Mouse (Mus musculus): ENCODE data around the gene Camk2d. TPM values are rescaled to one million over a fixed set of nuclear protein-coding genes. Genes with fewer than 3 reads are reported as not detected.

Camk2d gene
- polyA plus RNA-seq, 1 experiment from 2014 or later = 20.6 TPM

DNA sequence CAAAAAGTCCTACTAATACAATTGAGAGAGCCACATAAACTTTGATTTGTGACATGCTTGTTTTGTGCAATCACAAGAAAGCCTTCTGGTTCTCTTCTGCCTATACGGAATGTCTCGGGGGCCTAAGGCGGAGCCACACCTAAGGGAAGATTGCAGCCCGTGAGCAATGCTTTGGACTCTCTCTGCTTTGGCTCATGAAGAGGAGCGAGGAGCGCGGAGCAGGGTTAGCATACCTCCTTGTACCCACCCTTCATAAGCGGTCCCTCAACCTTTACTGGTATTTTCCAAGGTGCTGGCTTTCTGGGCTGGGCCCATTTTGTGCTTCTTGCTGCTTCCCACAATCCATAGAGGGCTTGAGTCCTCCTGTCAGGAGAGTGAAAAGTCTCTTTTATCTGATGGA is 96.7 kb downstream of the Camk2d start:
- no peak overlapping the region for H3K4me2 ChIP-seq
- no peak overlapping the region for H3K27ac ChIP-seq
- H3K9ac ChIP-seq = no peak overlapping the region
- ATAC-seq (ENCODE audit: insufficient number of reproducible peaks, insufficient read depth, low FRiP score, low TSS enrichment, low read depth) = no peak
- H3K27me3 ChIP-seq = no peaks in the 10 kb centered on the region
- H3K36me3 ChIP-seq = no peaks in the 10 kb centered on the region
- WGBS = 66% methylated on average over 8 of the region's 8 CpGs
- no peak overlapping the region for H3K4me3 ChIP-seq
- no peaks in the 10 kb centered on the region for H3K9me3 ChIP-seq
- H3K4me1 ChIP-seq = peaks cover 25% of the 10 kb centered on the region

DNA sequence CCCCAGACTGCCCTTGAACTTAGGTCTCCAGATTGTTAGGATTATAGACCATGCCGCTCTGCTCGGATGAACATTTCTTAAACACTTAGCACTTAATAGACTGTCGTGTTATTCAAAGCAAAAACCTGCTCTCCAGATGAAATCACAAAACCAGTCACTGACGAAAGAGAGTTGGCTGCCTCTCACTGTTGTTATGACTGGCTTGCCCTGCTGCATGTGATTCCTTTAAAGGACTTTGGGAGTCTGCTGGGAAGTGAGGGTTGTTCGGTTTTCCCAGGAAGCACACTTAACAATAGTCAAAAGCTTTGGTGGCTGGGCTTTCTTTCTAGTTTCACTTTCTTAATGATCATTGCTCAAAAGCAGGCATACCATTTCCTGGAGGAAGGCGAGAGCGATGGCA is 97.2 kb downstream of the Camk2d start:
- 45% methylated on average over 7 of the region's 7 CpGs for WGBS
- ATAC-seq (ENCODE audit: insufficient number of reproducible peaks, insufficient read depth, low FRiP score, low TSS enrichment, low read depth) = no peak
- peak overlapping the region; percentile 31 for H3K4me2 ChIP-seq
- H3K9ac ChIP-seq = no peak overlapping the region
- no peaks in the 10 kb centered on the region for H3K27me3 ChIP-seq
- H3K27ac ChIP-seq = no peak overlapping the region
- H3K4me1 ChIP-seq = peaks cover 25% of the 10 kb centered on the region
- no peaks in the 10 kb centered on the region for H3K36me3 ChIP-seq
- no peaks in the 10 kb centered on the region for H3K9me3 ChIP-seq
- no peak overlapping the region for H3K4me3 ChIP-seq

DNA sequence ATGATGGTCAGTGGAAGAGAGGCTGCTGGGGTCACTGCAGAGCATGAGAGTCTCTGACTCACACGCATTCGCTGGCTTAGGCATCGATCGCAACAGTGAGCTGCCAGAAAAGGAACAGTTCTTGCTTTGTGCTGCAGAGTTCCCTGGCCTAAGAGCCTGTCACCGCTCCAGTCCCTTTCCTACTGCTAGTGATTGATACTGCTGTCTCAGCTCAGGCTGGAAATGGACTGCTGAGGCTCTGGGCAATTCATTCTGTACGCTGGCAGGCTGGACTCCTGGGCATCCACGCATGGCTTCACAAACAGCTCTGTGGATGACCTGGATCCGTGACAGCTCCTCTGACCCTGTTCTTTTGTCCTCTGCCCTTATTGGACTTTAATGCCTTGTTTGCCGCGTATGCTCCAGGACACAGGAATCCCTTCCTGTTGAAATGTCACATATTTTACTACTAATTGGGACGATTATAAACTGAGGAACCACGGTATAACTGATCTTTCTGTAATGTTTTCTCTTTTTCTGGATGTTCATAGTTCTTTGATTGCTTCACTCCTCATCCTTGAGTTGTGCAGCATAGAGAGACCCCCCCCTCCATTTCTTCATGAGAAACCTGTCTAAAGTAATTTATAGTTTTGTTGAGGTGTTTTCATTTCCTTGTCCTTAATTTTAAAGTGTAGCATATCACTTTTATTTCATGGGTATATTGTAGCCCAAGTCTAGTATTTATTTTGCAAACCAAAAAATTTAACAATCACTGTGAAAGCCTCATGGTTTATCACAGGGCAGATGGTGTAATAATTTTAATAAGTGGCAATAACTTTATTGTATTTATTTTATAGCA is 99.6 kb downstream of the Camk2d start:
- no peaks in the 10 kb centered on the region for H3K27me3 ChIP-seq
- 36% methylated on average over 12 of the region's 12 CpGs for WGBS
- no peak overlapping the region for H3K4me3 ChIP-seq
- no peak overlapping the region for H3K27ac ChIP-seq
- H3K4me2 ChIP-seq = no peak overlapping the region
- ATAC-seq (ENCODE audit: insufficient number of reproducible peaks, insufficient read depth, low FRiP score, low TSS enrichment, low read depth) = no peak
- no peaks in the 10 kb centered on the region for H3K9me3 ChIP-seq
- no peaks in the 10 kb centered on the region for H3K36me3 ChIP-seq
- 0 out of 2 replicates have a peak overlapping the region, but pooled peaks have one; percentile 27 for H3K9ac ChIP-seq
- peaks cover 30% of the 10 kb centered on the region for H3K4me1 ChIP-seq

DNA sequence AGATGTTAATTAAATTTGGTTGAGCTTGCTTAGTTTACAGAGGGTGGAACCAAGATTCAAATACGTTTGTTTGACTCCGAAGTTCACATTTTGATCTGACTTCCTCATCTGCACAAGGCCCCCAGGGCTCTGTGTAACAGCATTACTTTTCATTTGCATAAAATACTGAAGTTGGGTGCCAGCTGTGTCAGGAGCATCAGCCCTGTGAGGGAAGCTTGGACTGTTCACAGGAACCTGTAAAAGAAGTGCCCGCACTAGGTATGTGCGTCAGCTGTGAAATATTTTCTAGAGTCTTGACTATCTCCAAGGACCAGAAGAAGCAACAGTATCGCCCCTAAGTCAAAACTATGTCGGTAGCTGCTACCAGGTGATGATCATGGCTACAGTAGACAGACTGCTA is 100.5 kb downstream of the Camk2d start:
- H3K4me1 ChIP-seq = peaks cover 30% of the 10 kb centered on the region
- H3K9me3 ChIP-seq = no peaks in the 10 kb centered on the region
- no peak for ATAC-seq (ENCODE audit: insufficient number of reproducible peaks, insufficient read depth, low FRiP score, low TSS enrichment, low read depth)
- WGBS = 65% methylated on average over 6 of the region's 6 CpGs
- no peaks in the 10 kb centered on the region for H3K36me3 ChIP-seq
- no peaks in the 10 kb centered on the region for H3K27me3 ChIP-seq
- H3K4me3 ChIP-seq = no peak overlapping the region
- H3K4me2 ChIP-seq = no peak overlapping the region
- H3K9ac ChIP-seq = no peak overlapping the region
- no peak overlapping the region for H3K27ac ChIP-seq

DNA sequence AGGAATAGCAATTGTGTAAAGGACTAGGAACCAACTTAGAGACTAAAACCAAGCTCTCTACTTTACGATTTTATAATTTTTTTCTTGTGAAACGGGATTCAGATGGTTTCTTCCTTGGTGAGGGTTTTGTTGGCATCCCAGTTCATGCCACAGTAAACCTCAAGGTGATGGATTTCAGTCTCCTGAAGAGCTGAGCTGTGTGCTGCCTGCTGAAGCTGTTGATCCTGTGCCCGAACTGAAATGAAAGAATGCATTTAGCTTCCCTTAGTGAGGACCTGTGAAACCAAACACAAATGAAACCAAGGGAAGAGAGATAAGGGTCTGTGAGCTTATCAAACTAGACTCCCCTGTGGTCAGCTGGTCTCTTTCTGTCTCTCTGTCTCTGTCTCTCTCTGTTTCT is 103.6 kb downstream of the Camk2d start:
- H3K9ac ChIP-seq = no peak overlapping the region
- H3K9me3 ChIP-seq = no peaks in the 10 kb centered on the region
- H3K36me3 ChIP-seq = no peaks in the 10 kb centered on the region
- no peak overlapping the region for H3K27ac ChIP-seq
- H3K27me3 ChIP-seq = no peaks in the 10 kb centered on the region
- no peak overlapping the region for H3K4me2 ChIP-seq
- ATAC-seq (ENCODE audit: insufficient number of reproducible peaks, insufficient read depth, low FRiP score, low TSS enrichment, low read depth) = no peak
- no peak overlapping the region for H3K4me3 ChIP-seq
- H3K4me1 ChIP-seq = peaks cover 23% of the 10 kb centered on the region
- WGBS = 71% methylated on average over 3 of the region's 3 CpGs

DNA sequence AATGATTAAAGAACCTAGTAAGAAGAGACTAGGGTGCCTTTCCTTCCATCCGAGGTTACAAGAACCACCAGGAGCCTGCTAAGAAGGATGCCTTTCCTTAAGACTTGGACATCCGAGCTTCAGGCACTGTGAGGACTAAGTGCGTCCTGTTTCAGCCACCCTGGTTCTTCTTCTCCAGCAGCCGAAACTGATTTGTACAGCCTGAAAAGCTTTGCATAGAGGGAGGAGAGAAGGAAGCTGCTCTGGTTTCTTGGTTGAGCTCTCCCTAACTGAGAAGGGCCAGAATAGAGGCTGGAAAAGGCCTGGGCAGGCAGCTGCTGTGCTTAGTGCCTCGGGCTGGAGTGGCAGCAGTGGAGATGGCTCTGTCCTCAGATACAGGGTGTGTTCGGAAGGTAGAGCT is 105.0 kb downstream of the Camk2d start:
- no peak for ATAC-seq (ENCODE audit: insufficient number of reproducible peaks, insufficient read depth, low FRiP score, low TSS enrichment, low read depth)

DNA sequence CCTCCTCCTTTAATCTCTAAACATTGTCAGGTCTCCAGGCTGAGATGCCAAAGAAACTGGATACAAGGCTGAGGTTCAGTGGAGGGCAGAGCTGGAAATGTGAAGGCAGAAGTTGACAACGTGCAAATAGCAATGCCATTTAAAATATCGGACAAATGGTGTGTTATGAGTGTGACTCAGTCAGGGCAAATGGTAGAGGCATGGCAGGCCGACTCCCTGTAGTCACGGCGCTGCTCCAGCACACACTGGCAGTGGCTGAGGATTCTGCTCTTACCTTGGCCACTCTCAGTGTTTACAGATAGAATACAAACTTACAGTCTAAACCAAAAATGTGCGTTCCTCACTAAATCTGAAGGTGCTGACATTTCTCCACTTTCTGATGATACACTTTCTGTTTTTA is 105.5 kb downstream of the Camk2d start:
- Histone ChIP-seq H3K4me3 (no peak overlapping the region), H3K9me3 (no peaks in the 10 kb centered on the region), H3K27ac (no peak overlapping the region), H3K27me3 (no peaks in the 10 kb centered on the region), H3K4me1 (peaks cover 16% of the 10 kb centered on the region), H3K4me2 (no peak overlapping the region), H3K9ac (no peak overlapping the region), H3K36me3 (no peaks in the 10 kb centered on the region)
- WGBS = 83% methylated on average over 6 of the region's 6 CpGs
- no peak for ATAC-seq (ENCODE audit: insufficient number of reproducible peaks, insufficient read depth, low FRiP score, low TSS enrichment, low read depth)

More for the DNA sequence above, 105.0 kb downstream of the Camk2d start:
- 74% methylated on average over 6 of the region's 6 CpGs for WGBS
- no peaks in the 10 kb centered on the region for H3K9me3 ChIP-seq
- H3K9ac ChIP-seq = no peak overlapping the region
- H3K27ac ChIP-seq = no peak overlapping the region
- H3K4me3 ChIP-seq = no peak overlapping the region
- H3K4me1 ChIP-seq = peaks cover 17% of the 10 kb centered on the region
- H3K36me3 ChIP-seq = no peaks in the 10 kb centered on the region
- no peak overlapping the region for H3K4me2 ChIP-seq
- H3K27me3 ChIP-seq = no peaks in the 10 kb centered on the region

DNA sequence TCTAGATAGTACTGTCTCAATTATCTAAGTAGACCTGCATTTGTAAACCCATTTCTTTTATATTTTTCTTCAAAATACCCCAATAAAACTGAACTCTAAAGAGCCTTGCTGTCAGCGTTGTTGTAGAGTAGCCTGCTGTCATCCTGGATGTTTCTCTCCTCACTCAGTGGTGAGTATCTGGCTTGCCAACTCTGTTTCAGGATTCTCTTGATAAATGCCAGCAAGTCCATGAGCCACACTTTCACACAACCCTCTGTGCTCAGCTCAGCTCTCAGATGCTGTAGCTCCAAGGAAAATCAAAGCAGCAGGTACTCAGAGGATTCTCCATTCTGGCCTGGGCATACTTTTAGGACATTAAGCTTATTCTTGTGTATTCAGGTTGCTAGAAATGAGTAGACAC is 109.4 kb downstream of the Camk2d start:
- Histone ChIP-seq H3K4me1 (peaks cover 7% of the 10 kb centered on the region; the same call in 1 of the 2 replicates), H3K27ac (no peak overlapping the region), H3K4me2 (no peak overlapping the region), H3K9ac (no peak overlapping the region), H3K36me3 (no peaks in the 10 kb centered on the region), H3K9me3 (no peaks in the 10 kb centered on the region), H3K27me3 (no peaks in the 10 kb centered on the region), H3K4me3 (no peak overlapping the region)
- no peak for ATAC-seq (ENCODE audit: insufficient number of reproducible peaks, insufficient read depth, low FRiP score, low TSS enrichment, low read depth)
- WGBS = 95% methylated on average over 1 of the region's 1 CpGs

DNA sequence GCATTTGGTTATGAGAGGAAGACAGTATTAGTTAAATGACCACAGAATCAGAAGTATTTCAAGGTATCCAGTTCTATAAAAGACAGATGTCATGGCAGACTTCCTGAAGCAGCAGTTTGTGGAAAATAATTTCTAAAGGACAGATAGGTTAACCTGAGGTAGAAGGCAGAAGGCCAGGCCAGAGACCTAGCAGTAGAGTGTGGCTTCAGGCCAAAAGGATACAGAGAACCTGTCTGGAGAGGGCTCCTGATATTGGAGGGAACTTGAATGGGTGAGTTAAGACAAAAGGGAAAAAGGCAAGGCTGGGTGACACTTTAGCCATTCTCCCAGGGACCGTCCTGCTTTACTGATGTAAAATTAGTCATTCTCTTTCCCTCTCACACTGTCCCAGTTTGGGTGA is 118.2 kb downstream of the Camk2d start:
- Histone ChIP-seq H3K27me3 (no peaks in the 10 kb centered on the region), H3K4me2 (no peak overlapping the region), H3K4me3 (no peak overlapping the region), H3K9ac (no peak overlapping the region), H3K9me3 (no peaks in the 10 kb centered on the region), H3K36me3 (no peaks in the 10 kb centered on the region), H3K27ac (no peak overlapping the region), H3K4me1 (no peaks in the 10 kb centered on the region)
- ATAC-seq (ENCODE audit: insufficient number of reproducible peaks, insufficient read depth, low FRiP score, low TSS enrichment, low read depth) = no peak
- WGBS = 97% methylated on average over 1 of the region's 1 CpGs

DNA sequence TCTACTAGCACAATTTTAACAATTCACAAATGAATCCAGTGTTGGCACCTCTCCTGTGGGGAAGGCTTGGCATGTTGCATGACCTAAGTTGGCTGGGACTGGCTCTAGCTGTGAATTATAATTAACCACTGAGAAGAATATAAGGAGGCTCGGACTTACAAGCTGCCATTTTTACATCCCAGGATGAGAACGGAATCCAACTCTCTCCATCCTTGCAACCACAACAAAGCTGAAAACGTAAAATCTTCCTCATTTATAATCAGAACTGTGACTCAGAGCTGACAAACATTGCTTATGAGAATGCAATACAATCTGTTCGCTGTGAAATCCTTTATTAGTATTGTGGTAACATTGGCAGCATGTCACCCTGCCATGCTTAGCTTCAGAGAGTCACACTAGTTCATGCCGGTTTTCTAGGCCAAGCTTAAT is 126.9 kb downstream of the Camk2d start:
- H3K4me2 ChIP-seq = no peak overlapping the region
- no peak overlapping the region for H3K4me3 ChIP-seq
- H3K4me1 ChIP-seq = no peaks in the 10 kb centered on the region
- ATAC-seq (ENCODE audit: insufficient number of reproducible peaks, insufficient read depth, low FRiP score, low TSS enrichment, low read depth) = no peak
- H3K27me3 ChIP-seq = no peaks in the 10 kb centered on the region
- WGBS = 69% methylated on average over 5 of the region's 5 CpGs
- no peak overlapping the region for H3K27ac ChIP-seq
- no peaks in the 10 kb centered on the region for H3K9me3 ChIP-seq
- H3K9ac ChIP-seq = no peak overlapping the region
- no peaks in the 10 kb centered on the region for H3K36me3 ChIP-seq

DNA sequence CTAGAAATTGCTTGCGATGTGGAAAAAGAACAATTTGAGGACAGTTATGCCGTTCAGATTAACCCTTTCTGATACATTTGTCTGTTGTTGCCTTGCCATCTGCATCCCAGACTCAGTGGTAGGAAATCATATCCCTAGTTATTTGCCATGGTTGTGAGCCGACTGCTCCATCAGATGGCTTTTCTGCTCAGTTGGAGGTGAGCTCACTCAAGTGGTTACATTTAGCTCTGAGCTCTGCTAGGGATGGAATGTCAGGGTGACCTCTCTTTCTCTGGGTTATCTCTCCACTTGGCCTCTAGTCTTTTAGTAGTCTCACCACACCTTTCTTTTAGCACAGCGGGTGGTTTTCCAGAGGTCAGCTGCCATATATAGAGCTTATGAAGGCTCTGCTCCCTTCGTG is 127.4 kb downstream of the Camk2d start:
- H3K27ac ChIP-seq = no peak overlapping the region
- ATAC-seq (ENCODE audit: insufficient number of reproducible peaks, insufficient read depth, low FRiP score, low TSS enrichment, low read depth) = no peak
- WGBS = 78% methylated on average over 5 of the region's 5 CpGs

DNA sequence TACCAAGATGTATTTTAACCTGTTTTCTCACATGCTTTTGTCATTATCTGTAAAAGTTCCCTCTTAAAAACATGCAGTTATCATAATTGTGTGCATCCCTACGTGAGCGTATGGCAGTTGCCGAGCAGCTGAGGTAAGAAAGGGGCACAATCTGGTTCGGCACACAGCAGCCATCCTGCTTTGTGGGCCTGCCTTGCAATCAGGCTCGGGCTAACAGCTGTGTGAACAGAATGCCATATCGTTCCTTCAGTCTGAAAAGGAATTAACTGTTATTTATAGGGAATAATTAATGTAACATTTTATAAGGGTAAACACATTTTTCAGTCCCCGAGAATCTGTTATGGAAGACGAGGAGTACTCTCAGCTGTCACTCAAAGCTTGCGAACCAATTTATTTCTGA is 129.5 kb downstream of the Camk2d start:
- ATAC-seq (ENCODE audit: insufficient number of reproducible peaks, insufficient read depth, low FRiP score, low TSS enrichment, low read depth) = no peak
- Histone ChIP-seq H3K9ac (no peak overlapping the region), H3K27me3 (no peaks in the 10 kb centered on the region), H3K27ac (no peak overlapping the region), H3K36me3 (no peaks in the 10 kb centered on the region), H3K4me2 (no peak overlapping the region), H3K4me3 (no peak overlapping the region), H3K4me1 (no peaks in the 10 kb centered on the region), H3K9me3 (no peaks in the 10 kb centered on the region)
- 79% methylated on average over 9 of the region's 9 CpGs for WGBS

More for the DNA sequence above, 127.4 kb downstream of the Camk2d start:
- no peak overlapping the region for H3K4me3 ChIP-seq
- H3K27me3 ChIP-seq = no peaks in the 10 kb centered on the region
- no peak overlapping the region for H3K9ac ChIP-seq
- H3K9me3 ChIP-seq = no peaks in the 10 kb centered on the region
- H3K4me1 ChIP-seq = no peaks in the 10 kb centered on the region
- no peaks in the 10 kb centered on the region for H3K36me3 ChIP-seq
- no peak overlapping the region for H3K4me2 ChIP-seq

Data from embryonic facial prominence, embryonic 13.5 days (tissue).